Mouse (Mus musculus): ENCODE measurements around the gene Stk40.
"Not testable (repeated sequence)": the region's sequence is repeated elsewhere in the genome, so short reads cannot be mapped to it uniquely, and the experiment has no call there.

Stk40 gene

DNA sequence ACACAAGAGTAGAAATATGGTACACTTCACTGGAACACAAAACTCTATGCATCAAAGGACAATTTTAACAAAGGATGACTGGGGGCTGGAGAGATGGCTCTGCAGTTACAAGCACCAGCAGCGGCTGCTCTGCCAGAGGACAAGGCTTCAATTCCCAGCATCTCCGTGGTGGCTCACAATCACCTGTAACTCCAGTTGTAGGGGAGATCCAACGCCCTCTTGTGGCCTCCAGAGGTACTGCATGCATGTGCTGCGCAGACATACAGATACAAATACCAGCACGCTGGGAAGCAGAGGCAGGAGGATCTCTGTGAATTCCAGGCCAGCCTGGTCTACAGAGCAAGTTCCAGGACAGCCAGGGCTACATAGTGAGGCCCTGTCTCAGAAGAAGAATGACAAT lies 52.9 kb downstream of the Stk40 start:
- DNase-seq (ENCODE audit: low read depth) = peak; percentile 39

DNA sequence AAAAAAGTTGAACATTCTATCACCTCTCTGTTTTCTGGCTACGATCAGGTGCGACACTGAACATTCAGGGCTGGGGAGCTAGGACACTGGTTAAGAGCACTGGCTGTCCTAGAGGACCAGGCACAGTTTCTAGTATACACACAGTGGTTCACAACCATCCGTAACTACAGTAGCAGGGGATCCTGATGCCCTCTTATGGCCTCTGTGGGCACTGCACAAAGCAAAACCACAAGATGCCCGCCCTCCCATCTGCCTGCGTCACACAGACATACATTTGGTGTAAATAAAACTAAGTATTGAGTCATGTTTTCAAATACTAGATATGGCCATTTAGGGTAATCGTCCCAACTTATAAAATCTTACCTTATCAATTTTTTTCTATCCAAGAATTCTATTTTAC lies 53.8 kb downstream of the Stk40 start:
- peak; percentile 49 for DNase-seq (ENCODE audit: low read depth)

DNA sequence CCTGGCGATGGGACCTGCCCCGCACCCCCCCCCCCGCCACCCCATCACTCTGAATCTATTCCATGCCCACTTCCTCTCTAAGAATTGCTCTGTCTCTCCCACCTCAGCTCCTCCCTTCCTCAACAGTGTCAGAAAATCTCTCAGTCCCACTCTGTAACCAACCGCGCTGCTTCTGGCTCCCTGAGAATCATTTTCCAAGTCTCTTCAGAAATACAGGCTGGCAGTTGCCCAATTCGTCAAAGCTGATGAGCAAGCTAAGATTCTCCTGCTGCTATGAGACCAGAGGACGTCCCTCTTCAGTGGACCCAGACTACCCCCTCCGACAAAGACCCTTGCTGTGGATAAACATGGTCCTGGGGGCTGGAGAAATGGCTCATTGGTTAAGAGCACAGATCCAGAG lies 55.7 kb downstream of the Stk40 start:
- DNase-seq (ENCODE audit: low read depth) = no peak

DNA sequence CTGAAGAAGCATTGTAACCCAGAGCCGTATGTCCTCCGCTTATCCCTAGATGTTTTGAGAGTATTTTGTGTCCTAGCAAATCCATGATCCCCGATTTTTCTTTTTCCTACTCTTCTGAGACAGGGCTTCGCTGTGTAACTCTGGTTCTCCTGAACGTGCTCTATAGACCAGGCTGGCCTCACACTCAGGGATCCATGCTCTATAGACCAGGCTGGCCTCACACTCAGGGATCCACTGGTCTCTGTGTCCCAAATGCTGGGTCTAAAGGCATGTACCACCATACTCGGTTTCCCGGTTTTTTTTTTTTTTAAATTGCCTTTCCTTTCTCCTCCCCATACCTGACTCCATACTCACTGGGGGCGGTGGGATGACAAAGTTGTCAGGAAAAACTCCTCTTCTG lies 57.2 kb downstream of the Stk40 start:
- no peak for DNase-seq (ENCODE audit: low read depth)

DNA sequence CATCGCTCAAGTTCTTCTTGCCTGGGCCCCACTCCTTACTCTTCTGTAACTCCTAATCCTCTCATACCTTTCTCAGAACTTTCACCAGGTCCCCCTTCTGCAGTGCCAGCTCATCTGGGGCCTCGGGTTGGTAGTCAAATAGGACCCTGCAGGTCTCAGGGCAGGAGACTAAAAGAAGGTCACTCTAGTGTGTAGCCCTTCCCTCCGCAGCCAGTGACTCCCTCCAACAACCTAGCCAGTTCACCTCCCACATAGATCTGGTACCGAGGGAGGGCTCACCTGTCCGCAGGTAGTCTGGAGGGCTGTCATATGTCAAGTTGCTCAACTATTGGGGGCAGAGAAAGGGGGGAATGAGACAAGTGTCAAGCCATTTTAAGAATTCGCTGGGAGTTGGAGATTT lies 57.7 kb downstream of the Stk40 start:
- DNase-seq (ENCODE audit: low read depth) = no peak

DNA sequence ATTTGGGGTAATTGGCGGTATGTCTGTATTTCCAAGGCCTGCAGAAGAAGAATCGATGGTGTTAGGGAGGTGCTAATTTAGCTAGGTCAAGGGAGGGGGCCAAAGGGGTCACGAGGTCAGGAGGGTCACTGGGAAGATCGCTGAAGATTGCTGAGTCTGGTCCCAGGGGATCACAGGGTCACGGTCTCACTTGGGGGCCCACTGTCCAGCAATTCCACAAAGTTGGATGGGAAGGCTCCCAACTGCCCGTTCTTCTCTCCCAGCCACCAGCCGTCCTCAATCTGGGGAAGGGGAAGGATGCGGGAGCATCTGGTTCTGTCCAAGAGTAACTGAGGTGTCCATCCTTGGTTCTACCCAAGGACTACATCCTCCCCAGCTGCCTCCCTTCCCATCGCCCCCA lies 58.2 kb downstream of the Stk40 start:
- DNase-seq (ENCODE audit: low read depth) = no peak

DNA sequence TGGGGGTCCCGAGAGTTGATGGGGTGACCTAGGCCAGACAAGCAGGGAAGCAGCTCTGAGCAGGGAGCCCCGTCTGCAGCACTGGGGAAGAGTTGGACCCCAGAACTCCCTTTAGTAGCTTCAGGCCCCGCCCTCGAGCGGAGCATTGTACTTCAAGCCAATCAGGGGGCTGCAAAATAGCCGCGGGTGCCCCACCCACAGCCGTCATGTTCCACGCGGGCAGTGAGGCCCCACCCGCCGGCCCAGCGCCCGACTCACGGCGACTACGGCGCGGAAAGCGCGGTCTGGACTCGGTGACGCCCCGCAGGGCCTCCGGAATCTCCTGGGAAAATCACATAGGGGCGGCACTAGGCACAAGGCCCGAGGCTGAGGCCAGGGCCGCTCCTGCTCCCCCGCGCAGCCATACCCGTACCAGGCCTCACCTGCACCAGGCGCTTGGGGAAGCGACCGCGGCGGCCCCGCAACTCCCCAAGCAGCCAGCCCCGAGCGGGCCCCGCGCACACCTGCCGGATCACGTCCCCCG lies 58.8 kb downstream of the Stk40 start:
- no peak for DNase-seq (ENCODE audit: low read depth)

DNA sequence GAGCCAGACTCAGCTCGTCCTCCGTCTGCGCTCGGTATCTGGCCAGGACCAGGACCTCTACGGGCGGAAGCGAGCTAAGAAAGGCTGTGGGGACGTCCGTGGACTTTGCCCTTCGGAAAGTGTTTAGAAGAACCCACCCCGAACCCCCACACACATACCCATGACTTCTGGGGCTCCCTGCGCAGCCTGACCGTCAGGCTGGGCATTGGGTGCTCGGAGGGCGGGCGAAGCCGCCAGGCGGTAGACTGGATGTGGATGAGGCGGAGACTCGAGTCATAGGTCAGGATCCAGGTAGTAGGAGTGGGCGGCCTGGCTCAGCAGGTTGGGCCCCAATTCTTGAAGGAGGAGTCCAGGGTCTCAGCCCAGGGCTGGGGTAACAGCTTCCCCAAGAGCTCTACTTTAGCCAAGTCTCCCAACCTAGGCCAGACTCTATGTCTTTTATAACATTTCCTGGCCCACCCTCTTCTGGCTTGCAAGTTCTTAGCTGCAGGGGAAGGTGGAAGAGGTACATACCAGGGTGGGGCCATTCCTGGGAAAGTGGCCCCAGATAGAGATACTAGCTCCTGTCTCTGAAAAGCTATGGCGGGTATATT lies 59.4 kb downstream of the Stk40 start, which contains the start of gene Sh3d21:
TSS of gene Sh3d21 (minus strand) at position 425 of the 593 bp plus-strand sequence.
- DNase-seq (ENCODE audit: low read depth) = no peak

DNA sequence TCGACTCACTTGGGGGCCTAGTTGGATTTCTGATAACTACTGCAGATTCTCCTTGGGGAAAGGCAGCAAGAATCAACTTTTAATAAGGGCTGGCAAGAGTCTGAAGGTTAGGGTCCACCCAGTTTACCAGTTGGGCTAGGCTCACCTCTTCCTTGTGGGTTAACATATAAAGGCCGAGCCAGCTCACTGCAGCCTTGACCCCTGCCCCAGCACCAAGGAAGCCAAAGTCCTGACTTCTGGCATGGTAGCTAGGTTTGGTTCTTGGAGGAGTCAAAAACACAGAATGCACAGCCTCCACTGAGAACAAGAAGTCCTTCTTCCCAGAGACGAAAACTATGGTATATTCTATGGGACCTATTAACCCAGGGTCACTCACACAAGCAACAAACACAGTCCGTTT lies 59.9 kb downstream of the Stk40 start:
- DNase-seq (ENCODE audit: low read depth) = no peak

DNA sequence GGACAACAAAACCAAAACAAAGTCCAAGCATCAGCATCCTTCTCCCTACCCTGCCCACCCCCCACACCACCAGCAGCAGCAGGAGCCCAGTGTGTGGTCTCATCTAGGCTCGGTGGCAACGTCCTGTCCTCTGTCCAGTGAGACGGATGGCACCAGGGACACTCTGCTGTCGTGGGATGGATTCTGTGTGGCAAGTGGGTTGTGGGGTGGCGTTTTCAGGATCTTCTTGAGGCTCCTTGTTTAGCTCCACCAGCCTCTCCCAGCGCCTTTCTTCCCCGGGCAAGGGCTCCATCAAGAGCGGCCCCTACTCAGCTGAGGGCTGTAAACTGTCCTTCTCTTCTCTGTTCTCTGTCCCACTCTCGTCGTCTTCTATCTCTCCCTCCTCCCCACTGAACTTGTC lies 61.3 kb downstream of the Stk40 start:
- not testable (repeated sequence) for DNase-seq (ENCODE audit: low read depth)

DNA sequence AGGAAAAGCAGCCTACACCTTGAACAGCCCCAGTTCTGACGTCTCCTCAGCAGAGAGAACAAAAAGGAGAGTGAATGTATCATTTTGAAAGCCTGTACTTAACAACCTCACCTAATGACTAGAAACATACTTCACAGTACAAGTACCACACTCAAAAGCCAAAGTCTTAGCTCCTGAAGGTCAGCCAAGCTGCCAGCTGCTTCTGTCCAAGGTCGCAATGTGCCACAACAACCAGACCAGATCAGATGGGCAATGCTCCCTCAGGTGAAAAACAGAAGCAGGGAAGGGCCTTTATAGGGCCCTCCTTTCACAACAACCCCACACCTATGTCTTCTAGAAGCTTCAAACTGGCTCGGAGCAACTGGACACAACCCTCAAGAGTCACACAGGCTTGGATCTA lies 62.3 kb downstream of the Stk40 start:
- DNase-seq (ENCODE audit: low read depth) = no peak

DNA sequence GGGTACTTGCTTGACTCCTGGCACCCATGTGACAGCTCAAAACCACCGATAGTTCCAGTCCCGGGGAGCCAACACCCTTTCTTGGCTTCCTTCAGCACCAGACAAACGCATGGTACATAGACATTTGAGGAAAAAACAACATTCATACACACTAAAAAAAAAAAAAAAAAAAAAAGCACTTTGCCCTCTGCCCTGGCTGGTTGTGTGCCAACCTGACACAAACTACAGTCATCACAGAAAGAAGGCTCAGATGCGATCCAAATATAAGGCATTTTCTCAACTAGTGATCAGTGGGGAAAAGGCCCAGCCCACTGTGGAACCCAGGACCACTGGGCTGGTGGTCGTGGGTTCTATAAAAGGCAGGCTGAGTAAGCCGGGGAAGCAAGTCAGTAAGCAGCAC lies 65.1 kb downstream of the Stk40 start:
- no peak for DNase-seq (ENCODE audit: low read depth)

DNA sequence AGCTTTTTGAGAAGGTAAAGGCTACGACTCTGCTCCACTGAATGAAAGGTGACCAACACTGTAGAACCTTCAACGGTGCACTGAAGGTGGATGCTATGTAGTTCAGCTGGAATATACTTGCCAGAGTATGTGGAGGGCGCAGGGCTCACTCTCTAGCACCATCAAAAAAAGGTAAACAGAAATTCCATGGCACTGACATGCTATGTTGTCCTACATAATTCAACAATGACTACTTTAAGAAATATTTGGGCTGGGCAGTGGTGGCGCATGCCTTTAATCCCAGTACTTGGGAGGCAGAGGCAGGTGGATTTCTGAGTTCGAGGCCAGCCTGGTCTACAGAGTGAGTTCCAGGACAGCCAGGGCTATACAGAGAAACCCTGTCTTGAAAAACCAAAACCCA lies 67.0 kb downstream of the Stk40 start:
- not testable (repeated sequence) for DNase-seq (ENCODE audit: low read depth)

DNA sequence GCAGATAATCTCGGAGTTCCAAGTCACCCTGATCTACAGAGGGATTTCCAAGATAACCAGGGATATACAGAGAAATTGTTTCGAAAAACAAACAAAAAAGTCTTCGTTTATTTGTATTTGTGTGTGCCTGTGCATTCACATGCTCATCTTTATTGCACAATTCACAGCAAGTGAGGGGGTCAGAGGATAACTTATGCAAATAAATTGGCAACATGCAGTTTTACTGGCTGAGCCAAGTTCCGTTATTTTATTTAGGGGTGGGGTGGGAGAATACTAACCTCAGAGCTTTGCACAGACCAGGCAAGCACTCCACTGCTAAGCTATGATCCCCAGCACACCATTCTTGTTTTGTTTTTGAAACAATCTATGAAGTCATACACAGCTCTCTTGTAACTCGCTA lies 70.0 kb downstream of the Stk40 start:
- DNase-seq (ENCODE audit: low read depth) = no peak

DNA sequence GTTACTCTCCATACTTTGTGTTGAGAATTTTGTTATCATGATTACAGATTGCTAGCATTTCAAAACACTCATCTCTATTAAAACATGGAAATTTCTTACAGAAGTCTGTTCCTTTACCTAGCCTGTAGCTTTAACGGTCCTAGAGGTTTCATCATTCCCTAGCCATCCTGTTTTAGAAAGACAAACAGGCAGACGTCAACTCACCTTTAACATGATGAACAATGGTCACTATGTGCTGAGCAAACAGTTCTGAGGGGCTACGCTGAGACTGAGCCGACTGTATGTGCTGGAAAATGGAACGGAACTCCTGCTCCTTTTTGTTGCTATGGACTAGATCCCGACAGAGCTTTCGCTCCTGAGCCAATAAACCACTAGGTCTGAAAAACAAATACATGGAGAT lies 72.2 kb downstream of the Stk40 start:
- DNase-seq (ENCODE audit: low read depth) = not testable (repeated sequence)

DNA sequence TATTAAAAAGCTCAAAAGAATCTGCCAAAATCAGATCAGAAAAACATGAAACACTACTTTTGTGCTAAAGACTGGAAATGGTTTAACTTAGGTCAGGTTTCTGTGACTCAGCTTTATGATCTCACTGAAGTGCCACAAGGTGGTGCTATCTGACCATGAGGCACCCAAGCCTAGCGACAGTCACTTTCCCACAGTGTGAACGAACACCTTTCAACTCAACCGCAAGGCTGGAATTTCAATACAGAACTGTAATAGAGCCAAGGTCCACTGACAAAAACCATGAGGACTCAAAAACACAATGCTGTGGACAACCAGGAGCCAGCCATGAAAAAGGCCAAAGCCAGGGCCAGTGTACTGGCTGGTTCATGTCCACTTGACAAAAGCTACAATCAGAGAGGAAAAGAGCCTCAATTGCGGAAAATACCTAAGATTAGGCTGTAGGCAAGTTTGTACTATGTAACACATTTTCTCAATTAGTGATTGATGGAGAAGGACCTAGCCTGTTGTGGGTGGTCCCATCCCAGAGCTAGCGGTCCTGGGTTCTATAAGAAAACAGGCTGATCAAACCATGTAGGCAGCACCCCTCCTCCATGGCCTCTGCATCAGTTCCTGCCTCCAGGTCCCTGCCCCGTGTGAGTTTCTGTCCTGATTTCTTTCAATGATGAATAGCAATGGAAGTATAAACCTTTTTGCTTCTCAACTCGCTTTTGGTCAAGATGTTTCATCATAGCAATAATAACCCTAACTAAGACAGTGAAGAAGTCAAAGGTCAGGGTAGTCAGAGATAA lies 77.6 kb downstream of the Stk40 start:
- DNase-seq (ENCODE audit: low read depth) = peak; percentile 78

DNA sequence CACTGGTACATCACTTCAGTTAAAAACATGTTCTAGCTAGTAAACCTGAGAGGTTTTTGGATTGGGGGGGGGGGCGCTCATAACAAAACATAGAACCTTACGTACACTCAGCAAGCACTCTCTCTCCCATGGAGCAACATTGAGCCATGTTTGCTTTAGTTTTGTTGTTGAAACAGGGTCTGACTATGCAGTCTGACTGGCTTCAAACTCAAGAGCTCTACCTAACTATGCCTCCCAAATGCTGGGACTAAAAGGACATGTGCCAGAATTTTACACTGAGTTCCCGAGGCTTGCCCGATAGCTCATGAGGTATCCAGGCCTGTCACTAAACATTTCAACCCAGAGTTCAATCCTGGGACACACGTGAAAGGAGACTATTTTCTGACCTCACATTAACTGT lies 79.3 kb downstream of the Stk40 start:
- no peak for DNase-seq (ENCODE audit: low read depth)

DNA sequence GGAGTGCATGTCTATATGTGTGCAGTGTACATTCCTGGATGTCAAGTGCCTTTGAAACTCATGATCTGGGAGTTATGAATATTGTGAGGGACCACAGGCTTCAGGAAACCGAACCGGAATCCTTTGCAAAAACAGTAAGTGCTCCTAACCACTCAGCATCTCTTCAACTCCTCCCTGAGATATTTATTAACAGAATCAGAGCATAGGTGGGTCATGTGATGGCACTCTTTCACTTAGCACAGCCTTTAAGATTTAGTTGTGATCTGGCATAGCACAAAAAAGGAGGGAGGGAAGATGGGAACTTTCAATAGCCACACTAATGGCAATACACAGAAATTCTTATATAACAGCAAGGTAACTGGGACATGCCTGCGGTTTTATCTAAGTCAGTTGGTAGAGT lies 83.3 kb downstream of the Stk40 start:
- no peak for DNase-seq (ENCODE audit: low read depth)
